Mouse (Mus musculus) left cerebral cortex, postnatal 4 days (tissue): ENCODE data around the gene Sparc. TPM values are rescaled to one million over a fixed set of nuclear protein-coding genes. Genes with fewer than 3 reads are reported as not detected.
"Not testable (repeated sequence)": the region's sequence is repeated elsewhere in the genome, so short reads cannot be mapped to it uniquely, and the experiment has no call there.

Source experiments
- DNase-seq: peaks from one replicate; pipeline ENCODE4 v3.0.0-alpha.2; 2022
- intact Hi-C: fragments of 180-260 bp; cut with DNase I; formaldehyde crosslinking; loops from one replicate; pipeline ENCODE4 v1.15.1; 2025
- total RNA-seq, 2 experiments: library from RNA; stranded (reverse); gene quantifications; 2 replicates each; pipeline ENCODE4 v1.2.3; 2021

Sparc gene
- total RNA-seq, 2 experiments from 2014 or later = 228 to 243 TPM

- intact Hi-C loops = loop anchor here (10.0 kb wide), 1 partner anchor 235 kb away; the partner anchor contains the start of gene Slc36a1
These were observed 16.7 kb upstream of the Sparc start for GRCm38 (mm10) chr11:55439718-55440117.

DNA sequence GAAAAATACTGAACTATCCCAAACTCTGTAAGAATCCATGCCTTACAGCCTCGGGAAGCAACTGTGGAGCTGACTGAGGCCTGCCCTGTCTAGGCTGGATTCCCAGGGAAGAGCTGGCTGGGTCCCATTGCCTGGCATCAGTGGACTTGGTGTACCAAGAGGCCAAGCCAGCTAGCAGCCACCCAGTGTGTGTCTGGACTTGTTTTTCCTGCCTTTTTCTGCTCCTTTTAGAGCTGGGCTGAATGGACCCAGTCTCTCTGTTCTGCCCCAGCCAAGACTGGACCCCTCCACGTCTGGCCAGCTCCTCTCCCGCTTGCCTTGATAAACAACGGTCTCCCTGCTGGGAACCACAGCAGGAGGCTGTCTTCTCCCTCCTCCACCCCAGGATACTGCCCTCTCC is 15.0 kb upstream of the Sparc start:
- intact Hi-C loops = no loop called here
- DNase-seq = peak; percentile 49

More at GRCm38 (mm10) chr11:55439718-55440117, 16.7 kb upstream of the Sparc start:
- DNase-seq = no peak

DNA sequence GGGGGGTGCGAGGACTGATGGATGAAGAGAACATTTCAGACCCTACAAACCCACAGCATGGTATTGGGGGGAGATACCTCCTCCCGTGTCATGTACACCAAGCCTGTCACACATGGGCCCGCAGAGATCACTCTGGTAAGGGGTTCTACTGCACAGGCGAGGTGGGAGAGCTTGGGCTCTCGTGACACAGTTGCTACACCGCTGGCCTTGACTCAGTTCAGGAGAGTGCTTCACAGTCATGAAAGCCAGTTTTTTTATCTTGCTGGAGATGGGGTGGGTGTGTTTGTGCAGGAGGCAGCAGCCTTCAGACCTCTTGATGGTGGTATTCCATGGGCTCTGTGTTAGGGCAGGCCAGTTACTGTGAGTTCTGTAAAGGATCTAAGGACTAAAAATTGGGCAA is 13.1 kb upstream of the Sparc start:
- intact Hi-C loops = no loop called here
- no peak for DNase-seq

- DNase-seq = no peak
- intact Hi-C loops = no loop called here
These were observed 10.0 kb upstream of the Sparc start for GRCm38 (mm10) chr11:55432981-55433380.

- no peak for DNase-seq
- intact Hi-C loops = no loop called here
These were observed 7.0 kb upstream of the Sparc start for GRCm38 (mm10) chr11:55429973-55430372.

DNA sequence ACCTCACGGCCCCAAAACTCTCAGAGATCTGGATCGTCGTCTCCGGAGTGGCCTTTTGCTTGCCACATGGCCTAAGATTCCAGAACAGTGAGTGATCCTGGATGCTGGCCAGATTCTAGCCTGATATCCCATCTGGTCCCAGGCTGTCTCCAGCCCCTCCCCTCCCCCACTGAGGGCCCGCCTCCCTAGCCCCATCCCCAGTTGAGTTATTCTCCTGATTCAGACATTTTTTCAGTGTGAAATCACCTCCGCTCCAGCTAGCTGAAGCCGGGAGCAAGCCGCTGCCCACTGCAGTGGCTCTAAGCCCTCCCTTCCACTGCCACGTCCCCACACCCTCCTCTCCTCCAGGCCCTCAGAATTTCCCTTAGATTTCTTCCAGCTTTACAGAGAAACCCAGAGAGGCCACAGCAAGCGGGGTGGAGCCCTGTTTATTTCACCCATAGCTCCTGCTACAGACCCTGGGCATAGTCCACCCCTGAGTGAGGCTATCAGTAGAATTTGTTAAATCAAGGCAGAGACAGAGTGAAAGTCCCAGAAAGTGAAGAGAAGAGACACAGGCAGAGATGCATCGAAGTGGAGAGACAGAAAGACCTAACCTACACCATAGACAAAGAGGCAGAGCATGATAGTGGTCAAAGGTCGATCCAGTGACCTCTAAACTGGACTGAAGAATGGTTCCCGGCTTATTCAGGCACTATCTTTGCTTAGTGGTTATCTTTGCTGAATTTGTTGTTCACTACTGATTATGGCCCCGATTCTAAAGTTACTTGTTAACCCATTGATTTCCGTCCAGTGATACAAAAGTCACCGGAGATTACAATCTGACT is 5.4 kb upstream of the Sparc start:
- intact Hi-C loops = no loop called here

GRCm38 (mm10) chr11:55424746-55425360 is 1.9 kb upstream of the Sparc start:
- intact Hi-C loops = no loop called here
- DNase-seq = no peak

More for the DNA sequence above, 5.4 kb upstream of the Sparc start:
- DNase-seq = peak; percentile 95

DNA sequence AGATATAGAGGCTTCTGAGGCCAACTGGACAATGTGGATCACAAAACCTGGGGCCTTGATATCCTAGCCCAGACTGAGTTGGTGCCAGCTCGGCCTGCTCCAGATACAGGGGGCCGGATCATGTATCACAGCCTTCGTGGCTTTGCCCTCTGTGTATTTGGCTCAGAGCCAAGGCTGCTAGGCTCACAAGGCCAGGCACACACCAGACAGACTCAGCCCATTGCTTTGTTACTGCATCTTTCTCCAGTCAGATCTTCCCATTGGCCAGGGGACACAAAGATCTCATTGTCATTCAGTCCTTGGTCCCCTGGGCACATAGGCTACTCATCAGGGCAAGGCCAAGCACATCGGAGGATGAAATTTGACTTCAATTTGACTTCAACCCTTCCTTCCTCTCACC is 773 bp upstream of the Sparc start:
- intact Hi-C loops = no loop called here
- DNase-seq = peak; percentile 80

- intact Hi-C loops = no loop called here
- DNase-seq = peak; percentile 43
These were observed 3.2 kb downstream of the Sparc start for GRCm38 (mm10) chr11:55419678-55420307.

GRCm38 (mm10) chr11:55419296-55419677 is 3.7 kb downstream of the Sparc start:
- peak; percentile 53 for DNase-seq
- intact Hi-C loops = no loop called here

GRCm38 (mm10) chr11:55418704-55419061 is 4.3 kb downstream of the Sparc start:
- no peak for DNase-seq
- intact Hi-C loops = no loop called here

- intact Hi-C loops = no loop called here
- no peak for DNase-seq
These were observed 4.9 kb downstream of the Sparc start for GRCm38 (mm10) chr11:55417898-55418703.

- intact Hi-C loops = no loop called here
- DNase-seq = no peak
These were observed 6.2 kb downstream of the Sparc start for GRCm38 (mm10) chr11:55416609-55417265.

DNA sequence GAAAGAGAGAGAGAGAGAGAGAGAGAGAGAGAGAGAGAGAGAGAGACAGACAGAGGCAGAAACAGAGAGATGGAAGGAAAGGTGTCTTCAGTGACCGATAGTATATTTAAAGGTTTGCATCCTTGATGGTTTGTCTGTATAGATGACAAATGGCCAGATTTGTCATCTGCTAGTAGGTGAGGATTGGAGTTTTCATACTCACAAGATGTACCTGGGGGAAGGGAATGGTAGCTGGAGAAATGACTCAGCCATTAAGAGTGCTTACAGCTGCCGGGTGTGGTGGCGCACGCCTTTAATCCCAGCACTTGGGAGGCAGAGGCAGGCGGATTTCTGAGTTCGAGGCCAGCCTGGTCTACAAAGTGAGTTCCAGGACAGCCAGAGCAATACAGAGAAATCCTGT is 7.3 kb downstream of the Sparc start:
- intact Hi-C loops, DNase-seq: not testable (repeated sequence)

DNA sequence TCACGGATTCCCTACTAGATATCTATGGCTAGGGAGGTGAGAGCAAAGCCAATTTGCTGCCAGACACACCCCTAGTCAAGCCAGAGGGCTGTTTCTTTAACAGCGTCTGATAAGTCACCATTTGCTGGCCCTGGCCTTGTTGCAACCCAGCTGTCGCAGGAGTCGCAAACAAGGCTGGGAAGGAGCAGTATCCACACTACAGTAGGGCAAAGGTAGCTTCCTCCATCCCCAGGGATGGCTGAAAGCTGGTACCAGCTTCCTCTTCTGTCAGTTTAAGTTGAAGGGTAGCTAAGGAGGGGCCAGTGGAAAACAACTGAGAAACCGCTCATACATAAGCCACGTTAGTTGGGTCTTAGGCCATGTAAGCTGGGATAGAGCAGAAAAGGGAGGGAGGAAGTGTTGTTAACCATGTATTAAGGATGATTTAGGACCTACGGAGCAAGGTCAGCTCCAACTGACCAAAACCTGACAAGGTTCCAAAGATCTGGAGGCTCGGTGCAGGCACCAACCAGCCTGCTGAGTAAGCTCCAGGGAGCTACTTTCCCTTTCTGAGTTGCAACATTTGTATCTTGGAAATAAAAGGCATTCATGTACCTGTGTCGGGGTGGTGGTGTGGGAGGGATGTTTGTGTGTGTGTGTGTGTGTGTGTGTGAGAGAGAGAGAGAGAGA is 7.8 kb downstream of the Sparc start:
- no peak for DNase-seq
- intact Hi-C loops = no loop called here

GRCm38 (mm10) chr11:55414314-55414713 is 8.7 kb downstream of the Sparc start:
- intact Hi-C loops = no loop called here
- no peak for DNase-seq

DNA sequence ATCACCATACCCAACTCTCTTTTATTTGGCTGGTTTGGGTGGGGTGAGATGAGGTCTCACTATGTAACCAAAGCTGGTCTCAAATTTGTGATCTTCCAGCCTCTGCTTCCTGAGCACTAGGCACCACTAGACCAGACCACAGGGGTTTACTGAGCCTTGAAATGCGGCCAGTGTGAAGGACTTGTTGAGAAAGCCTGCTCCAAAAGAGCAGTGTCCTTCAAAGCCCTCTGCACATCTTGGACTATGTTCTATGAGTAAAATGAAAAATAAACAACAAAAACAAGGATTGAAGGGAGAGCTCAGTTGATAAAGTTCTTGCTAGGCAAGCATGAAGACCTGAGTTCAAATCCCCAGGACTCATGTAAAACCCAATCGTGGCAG is 9.6 kb downstream of the Sparc start:
- DNase-seq = no peak

DNA sequence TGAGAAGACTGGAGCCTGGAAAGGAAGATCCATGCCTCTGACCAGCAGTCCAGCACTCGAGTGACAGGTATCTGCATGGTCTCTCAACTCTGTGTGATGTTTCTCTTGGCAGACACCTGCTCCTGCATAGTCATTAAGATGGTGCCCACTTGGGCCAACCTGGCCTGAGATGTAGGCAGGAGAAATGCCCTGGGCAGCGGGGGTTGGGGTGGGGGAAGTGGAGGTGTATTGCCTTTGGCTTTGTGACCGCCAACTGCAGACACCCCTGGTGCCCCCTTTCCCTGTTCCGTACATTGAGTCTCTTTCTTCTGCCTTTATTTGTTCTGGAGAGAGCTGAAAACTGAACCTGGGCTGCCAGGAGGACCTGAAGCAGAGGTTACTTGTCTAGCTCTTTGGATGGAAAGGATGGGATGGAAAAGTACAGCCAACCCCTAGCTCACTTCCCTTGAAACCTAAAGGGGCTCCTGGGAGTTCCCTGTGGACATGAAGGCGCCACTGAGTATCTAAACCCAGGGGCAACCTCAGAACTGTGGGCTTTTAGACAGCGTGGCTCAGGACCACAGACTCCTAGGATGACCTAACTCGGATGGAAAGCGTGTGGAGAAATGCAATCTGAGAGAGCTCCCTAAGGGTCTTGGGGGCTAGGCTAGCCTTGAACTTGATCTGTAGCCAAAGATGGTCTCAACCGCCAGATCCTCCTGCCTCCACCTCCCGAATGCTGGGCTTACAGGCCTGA is 10.1 kb downstream of the Sparc start:
- no peak for DNase-seq
- intact Hi-C loops = no loop called here

More for the DNA sequence above, 9.6 kb downstream of the Sparc start:
- intact Hi-C loops = no loop called here

GRCm38 (mm10) chr11:55412034-55412433 is 10.9 kb downstream of the Sparc start:
- intact Hi-C loops = no loop called here
- DNase-seq = no peak
